ENCODE assay signal across 9 mouse cellular contexts in genomic region chr13:82059498-82059897, GRCm38 (mm10).
DNase-seq lines count a peak whose midpoint lies in the region; ATAC-seq lines count a peak whose summit lies in the region.
"Had no signal": no experiment of that assay in that cellular context is flagged by ENCODE, and none has a peak within 500 bp of the region (broad histone marks: within the 10 kb centered on the region; RNA-seq: fewer than 3 reads in every experiment).

No protein-coding gene starts in this region.

- no peak for DNase-seq in neural tube, embryonic 10.5 days (ENCODE audit: extremely low spot score, low spot score)
- peak; percentile 39 for DNase-seq in embryonic facial prominence, embryonic 10.5 days (ENCODE audit: low spot score)
- peak; percentile 21 to 49 for DNase-seq in kidney, postnatal 36 days
- DNase-seq in layer of hippocampus, postnatal 36 days, result no peak
- no peak for DNase-seq in urinary bladder, adult 18-20 months (ENCODE audit: low spot score in 2 of 2)

- no peaks in the 10 kb centered on the region for H3K9me3 ChIP-seq in neural tube, embryonic 12.5 days
- H3K9me3 ChIP-seq in embryonic facial prominence, embryonic 10.5 days, result no peaks in the 10 kb centered on the region
- H3K9me3 ChIP-seq in heart, embryonic 15.5 days (replicated peaks), result no peaks in the 10 kb centered on the region
- no peaks in the 10 kb centered on the region for H3K9me3 ChIP-seq in neural tube, embryonic 14.5 days (ENCODE audit: control insufficient read depth, low read length)

- 20% methylated on average over 5 of the region's 5 CpGs for WGBS in neural tube, embryonic 12.5 days
- WGBS in embryonic facial prominence, embryonic 10.5 days, result 35% methylated on average over 5 of the region's 5 CpGs
- WGBS in heart, embryonic 15.5 days, result 9% methylated on average over 5 of the region's 5 CpGs
- WGBS in neural tube, embryonic 14.5 days, result 21% methylated on average over 5 of the region's 5 CpGs

- peak; percentile 71 for ATAC-seq in neural tube, embryonic 12.5 days (ENCODE audit: low FRiP score, low read depth)
- peak; percentile 70; the same call in 1 of the 2 replicates for ATAC-seq in heart, embryonic 15.5 days (replicated peaks; ENCODE audit: insufficient number of reproducible peaks, insufficient read depth, low FRiP score, low read depth)
- ATAC-seq in neural tube, embryonic 14.5 days (ENCODE audit: low read depth), result peak; percentile 76

- H3K4me3 ChIP-seq in neural tube, embryonic 12.5 days, result no peak overlapping the region
- no peak overlapping the region for H3K4me3 ChIP-seq in embryonic facial prominence, embryonic 10.5 days
- H3K4me3 ChIP-seq in heart, embryonic 15.5 days, result no peak overlapping the region
- no peak overlapping the region for H3K4me3 ChIP-seq in neural tube, embryonic 14.5 days (ENCODE audit: low read depth, low read length)
- H3K4me3 ChIP-seq: layer of hippocampus, adult 2 months had no signal

- no peak overlapping the region for H3K4me2 ChIP-seq in neural tube, embryonic 12.5 days (replicated peaks)
- H3K4me2 ChIP-seq in heart, embryonic 15.5 days, result no peak overlapping the region
- no peak overlapping the region for H3K4me2 ChIP-seq in neural tube, embryonic 14.5 days (ENCODE audit: low read depth, low read length)

- H3K4me1 ChIP-seq in neural tube, embryonic 12.5 days, result peaks cover 4% of the 10 kb centered on the region; the same call in 1 of the 2 replicates
- peaks cover 16% of the 10 kb centered on the region for H3K4me1 ChIP-seq in embryonic facial prominence, embryonic 10.5 days
- H3K4me1 ChIP-seq in heart, embryonic 15.5 days (replicated peaks), result peaks cover 15% of the 10 kb centered on the region
- peaks cover 6% of the 10 kb centered on the region; the same call in 1 of the 2 replicates for H3K4me1 ChIP-seq in neural tube, embryonic 14.5 days (ENCODE audit: control insufficient read depth, insufficient read depth, low read length)

- no peaks in the 10 kb centered on the region for H3K27me3 ChIP-seq in neural tube, embryonic 12.5 days (replicated peaks)
- H3K27me3 ChIP-seq in embryonic facial prominence, embryonic 10.5 days (replicated peaks; ENCODE audit: low read depth, poor library complexity, severe bottlenecking), result no peaks in the 10 kb centered on the region
- H3K27me3 ChIP-seq in heart, embryonic 15.5 days, result no peaks in the 10 kb centered on the region
- H3K27me3 ChIP-seq in neural tube, embryonic 14.5 days (ENCODE audit: control insufficient read depth, insufficient read depth, low read length), result no peaks in the 10 kb centered on the region

- no peaks in the 10 kb centered on the region for H3K36me3 ChIP-seq in neural tube, embryonic 12.5 days
- no peaks in the 10 kb centered on the region for H3K36me3 ChIP-seq in embryonic facial prominence, embryonic 10.5 days (replicated peaks)
- H3K36me3 ChIP-seq in heart, embryonic 15.5 days, result no peaks in the 10 kb centered on the region
- H3K36me3 ChIP-seq in neural tube, embryonic 14.5 days (ENCODE audit: control insufficient read depth, insufficient read depth, low read length), result no peaks in the 10 kb centered on the region

- no peak overlapping the region for H3K27ac ChIP-seq in neural tube, embryonic 12.5 days
- H3K27ac ChIP-seq in embryonic facial prominence, embryonic 10.5 days (replicated peaks), result no peak overlapping the region
- H3K27ac ChIP-seq in heart, embryonic 15.5 days, result peak overlapping the region; percentile 20; the same call in 1 of the 2 replicates
- no peak overlapping the region for H3K27ac ChIP-seq in neural tube, embryonic 14.5 days (ENCODE audit: low read depth, low read length)
- H3K27ac ChIP-seq: layer of hippocampus, adult 2 months had no signal

- no peak overlapping the region for H3K9ac ChIP-seq in neural tube, embryonic 12.5 days
- H3K9ac ChIP-seq in heart, embryonic 15.5 days, result no peak overlapping the region
- H3K9ac ChIP-seq in neural tube, embryonic 14.5 days (replicated peaks; ENCODE audit: low read depth, low read length), result no peak overlapping the region

Comparison
In these comparisons a context has a peak if more than half of its experiments do, and no peak if none do; other contexts are left out.
1. DNase-seq: peak in embryonic facial prominence, embryonic 10.5 days (single experiment) and kidney, postnatal 36 days (2 of 2); none in neural tube, embryonic 10.5 days (single experiment), layer of hippocampus, postnatal 36 days (0 of 2) and urinary bladder, adult 18-20 months (0 of 2).
2. Peak in every context shown above with its lines, with median percentiles within 50 percentile points of each other: ATAC-seq.